Mouse (Mus musculus) brown adipose tissue, adult 24 weeks (tissue): ENCODE measurements around the gene Vps9d1. TPM values are rescaled to one million over a fixed set of nuclear protein-coding genes. Genes with fewer than 3 reads are reported as not detected.
"Not testable (repeated sequence)": the region's sequence is repeated elsewhere in the genome, so short reads cannot be mapped to it uniquely, and the experiment has no call there.

Experiments used
- H3K27ac ChIP-seq: fragments of 200-500 bp; replicated peaks from 2 replicates; pipeline ENCODE4 v1.5.1; 2012; ENCODE audit warnings: low read depth, mild to moderate bottlenecking, low read length
- H3K4me1 ChIP-seq: fragments of 200-500 bp; 2 replicates; pipeline ENCODE4 v1.6.1; 2012; ENCODE audit warnings: low read length, mixed read lengths; ENCODE audit not compliant: control insufficient read depth, insufficient read depth, insufficient read length
- H3K4me3 ChIP-seq: fragments of 200-500 bp; 2 replicates; pipeline ENCODE4 v1.5.1; 2012; ENCODE audit warnings: low read depth, mild to moderate bottlenecking, low read length, moderate library complexity; ENCODE audit not compliant: insufficient read depth
- polyA plus RNA-seq: library from polyadenylated mRNA; stranded (reverse); fragments of >200 nt; gene quantifications from 2 replicates; pipeline ENCODE4 v1.2.4, GENCODE M21; 2012; ENCODE audit not compliant: missing spikeins, insufficient read depth, insufficient read length

Vps9d1 gene
- polyA plus RNA-seq, 1 experiment = 7.7 TPM

DNA sequence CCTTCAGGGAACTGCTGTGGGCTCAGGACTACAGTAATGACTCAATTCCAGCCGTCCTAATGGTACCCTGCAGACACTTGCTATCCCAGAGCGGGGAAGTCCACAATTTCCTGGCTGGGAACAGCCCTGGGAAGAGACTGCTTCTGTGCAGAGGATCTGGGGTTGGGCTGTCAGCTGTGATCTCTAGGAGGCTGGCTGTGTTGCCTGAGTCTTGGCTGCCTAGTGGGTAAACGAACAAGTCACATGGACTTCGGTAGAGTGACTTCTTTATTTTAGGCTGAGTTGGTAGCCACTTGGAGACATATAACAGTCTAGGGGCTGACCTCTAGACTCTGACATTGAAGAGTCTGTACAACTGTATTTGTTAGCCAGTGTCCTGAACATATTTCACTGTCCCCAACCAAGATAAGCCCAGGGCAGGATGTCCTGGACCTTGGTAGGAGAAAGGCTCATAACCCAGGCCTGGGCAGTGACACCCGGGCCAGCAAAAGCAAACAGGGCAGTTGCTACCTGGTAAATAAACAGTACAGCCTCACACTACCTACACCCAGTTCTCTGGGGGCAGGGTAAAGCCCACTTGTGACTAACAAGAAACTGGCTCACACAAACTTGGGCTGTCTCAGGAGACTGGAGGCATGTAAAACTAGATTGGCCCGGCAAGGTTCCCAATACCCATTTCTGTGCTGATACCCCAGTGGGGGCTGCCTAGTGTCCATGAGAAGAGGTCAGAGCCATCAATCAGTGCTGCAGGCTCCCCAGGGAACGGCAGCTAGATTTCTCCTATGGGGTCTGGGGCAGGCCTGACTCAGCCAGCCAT lies 11.8 kb downstream of the Vps9d1 start:
- no peaks in the 10 kb centered on the region for H3K4me1 ChIP-seq
- H3K27ac ChIP-seq = no peak overlapping the region
- H3K4me3 ChIP-seq = no peak overlapping the region

DNA sequence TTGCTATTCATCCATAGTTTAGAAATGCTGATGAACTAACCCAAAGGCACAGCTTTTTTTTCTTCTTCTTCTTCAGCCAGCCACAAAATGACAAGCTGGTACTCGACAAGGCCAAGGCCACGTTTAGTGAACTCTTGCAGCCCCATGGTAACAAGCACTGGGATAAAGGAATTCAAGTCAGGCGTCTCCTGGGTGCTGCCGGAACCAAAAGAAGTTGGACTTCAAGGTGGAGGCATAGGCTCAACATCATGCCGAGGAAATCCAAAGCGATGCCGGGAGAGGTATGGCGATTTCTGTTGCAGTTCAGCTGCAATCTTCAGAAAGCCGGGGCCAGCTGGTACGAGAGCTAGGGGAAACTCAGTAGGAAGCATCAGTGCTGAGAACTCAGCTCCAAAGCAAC lies 14.8 kb downstream of the Vps9d1 start:
- H3K27ac ChIP-seq = no peak overlapping the region
- H3K4me1 ChIP-seq = peaks cover 4% of the 10 kb centered on the region; the same call in 1 of the 2 replicates
- H3K4me3 ChIP-seq = no peak overlapping the region

DNA sequence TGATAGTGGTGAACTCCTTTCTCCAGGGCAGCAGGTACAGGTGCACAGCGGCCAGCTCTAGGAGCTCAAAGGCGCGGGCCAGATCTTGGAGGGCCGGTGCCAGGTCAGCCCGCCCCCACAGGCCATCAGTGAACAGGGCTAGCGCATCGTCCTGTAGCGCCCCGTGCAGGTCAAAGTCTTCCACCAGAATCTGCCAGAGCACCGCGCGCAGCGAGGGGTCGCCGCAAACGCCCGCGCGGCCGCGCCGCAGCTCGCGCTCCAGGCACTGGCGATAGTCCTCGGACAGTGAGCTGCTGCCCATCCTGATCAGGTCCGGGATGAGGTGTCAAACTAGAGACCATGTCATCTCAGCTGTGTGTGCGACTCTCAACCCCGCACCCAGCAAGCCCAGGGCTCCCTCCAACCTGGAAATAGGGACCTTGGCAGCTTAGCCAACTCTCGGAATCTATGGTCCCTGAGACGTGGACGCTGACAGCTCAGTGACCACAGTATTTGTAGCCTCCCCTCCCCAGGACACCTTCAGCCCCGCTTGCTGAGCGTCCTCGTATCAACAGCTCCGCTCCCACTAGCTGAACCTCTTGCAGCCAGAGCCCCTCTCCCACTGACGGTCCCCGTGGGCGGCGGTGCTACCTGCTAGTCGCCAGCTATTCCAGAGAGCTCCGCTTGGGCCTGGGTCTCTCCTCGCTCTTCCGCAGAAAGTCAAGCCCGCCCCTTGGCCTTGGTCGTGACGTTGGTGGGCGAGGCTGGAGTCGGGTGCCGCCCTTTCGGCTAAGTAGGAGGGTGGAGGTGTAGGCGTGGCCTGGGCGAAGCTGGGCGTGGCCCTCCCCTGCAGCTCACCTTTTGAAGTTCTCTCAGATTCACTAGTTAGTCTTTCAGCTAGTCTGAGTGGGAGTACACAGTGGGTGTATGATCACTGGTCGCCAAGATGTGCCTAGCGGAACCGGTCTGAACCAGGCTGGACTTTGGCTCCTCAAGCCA lies 18.3 kb downstream of the Vps9d1 start, which contains the start of gene Spata2l:
Spata2l (minus strand) TSS at position 714 of the 978 bp plus-strand sequence.
- Histone ChIP-seq H3K4me3 (peak within 1 kb of the TSS; percentile 78), H3K4me1 (peaks cover 4% of the 10 kb centered on the region; the same call in 1 of the 2 replicates), H3K27ac (peak within 1 kb of the TSS; percentile 28; the same call in 1 of the 2 replicates)

DNA sequence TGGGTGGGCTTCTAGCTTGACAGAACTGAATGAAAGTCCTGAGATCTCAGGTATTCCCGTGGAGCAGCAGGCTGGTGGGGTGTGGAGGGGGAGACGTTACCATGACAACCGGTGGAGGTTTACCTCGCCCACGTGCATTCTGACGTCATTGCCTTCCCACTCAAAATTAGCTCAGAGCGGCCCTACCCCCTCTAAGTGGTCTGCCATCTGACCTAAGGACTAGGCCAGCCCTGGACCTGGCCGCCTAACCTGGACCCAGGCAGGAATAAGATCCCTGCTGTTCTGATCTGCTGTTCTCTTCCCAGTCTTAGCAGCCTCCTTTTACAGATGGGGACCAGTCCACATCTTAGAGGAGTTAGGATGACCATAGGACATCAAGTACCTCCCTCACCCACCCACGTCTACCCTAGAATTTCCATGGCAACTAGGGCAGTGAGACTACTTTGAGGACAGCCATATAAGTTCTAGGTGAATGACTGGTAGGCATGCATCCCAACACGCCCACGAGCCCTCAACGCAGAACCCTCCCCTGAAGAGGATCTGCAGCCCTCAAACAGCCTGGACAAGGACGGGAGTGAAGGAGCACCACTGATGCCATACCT lies 19.1 kb downstream of the Vps9d1 start:
- Histone ChIP-seq H3K4me1 (peaks cover 4% of the 10 kb centered on the region; the same call in 1 of the 2 replicates), H3K27ac (no peak overlapping the region)

DNA sequence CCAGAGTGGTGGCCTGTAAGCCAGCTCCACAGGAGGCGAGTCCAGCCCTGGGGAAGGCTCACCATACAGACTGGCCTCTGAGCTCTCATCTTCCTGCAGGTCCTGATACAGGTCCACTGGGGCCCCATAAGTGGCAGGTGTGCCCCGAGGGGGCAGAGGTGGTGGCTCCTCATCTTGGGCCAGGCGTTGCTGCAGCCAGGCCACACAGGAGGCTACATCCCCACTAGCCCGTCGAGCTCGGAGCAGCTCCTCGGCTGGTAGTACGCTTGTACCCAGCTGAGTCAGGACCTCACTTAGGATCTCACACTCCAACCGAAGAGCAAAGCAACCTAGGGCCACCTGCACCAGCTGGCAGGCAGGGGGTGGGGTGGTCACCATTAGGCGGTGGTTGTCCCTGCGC lies 20.4 kb downstream of the Vps9d1 start:
- Histone ChIP-seq H3K4me1 (peaks cover 4% of the 10 kb centered on the region; the same call in 1 of the 2 replicates), H3K27ac (no peak overlapping the region), H3K4me3 (no peak overlapping the region)

More for the DNA sequence above, 19.1 kb downstream of the Vps9d1 start:
- H3K4me3 ChIP-seq = peak overlapping the region; percentile 78

DNA sequence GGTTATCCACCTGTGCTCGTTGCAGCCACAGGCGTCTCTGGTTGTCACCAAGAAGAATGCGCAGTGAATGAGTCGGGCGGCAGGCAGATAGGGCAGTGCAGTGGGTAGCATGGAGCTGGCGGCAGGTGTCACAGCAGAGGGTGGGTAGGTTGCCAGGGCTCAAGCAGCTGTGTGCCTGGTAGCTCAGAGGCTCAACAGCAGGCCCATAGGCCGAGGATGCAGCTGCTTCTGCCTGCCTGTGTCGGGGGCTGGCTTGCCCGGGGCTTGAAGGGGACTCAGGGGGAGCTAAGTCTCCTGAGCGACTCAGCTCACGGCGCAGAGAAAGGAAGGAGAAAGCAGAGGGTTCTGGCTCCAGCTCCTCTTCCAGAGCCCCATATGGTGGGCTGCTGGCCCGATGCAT lies 20.8 kb downstream of the Vps9d1 start:
- H3K27ac ChIP-seq = no peak overlapping the region
- no peak overlapping the region for H3K4me3 ChIP-seq
- peaks cover 4% of the 10 kb centered on the region; the same call in 1 of the 2 replicates for H3K4me1 ChIP-seq

DNA sequence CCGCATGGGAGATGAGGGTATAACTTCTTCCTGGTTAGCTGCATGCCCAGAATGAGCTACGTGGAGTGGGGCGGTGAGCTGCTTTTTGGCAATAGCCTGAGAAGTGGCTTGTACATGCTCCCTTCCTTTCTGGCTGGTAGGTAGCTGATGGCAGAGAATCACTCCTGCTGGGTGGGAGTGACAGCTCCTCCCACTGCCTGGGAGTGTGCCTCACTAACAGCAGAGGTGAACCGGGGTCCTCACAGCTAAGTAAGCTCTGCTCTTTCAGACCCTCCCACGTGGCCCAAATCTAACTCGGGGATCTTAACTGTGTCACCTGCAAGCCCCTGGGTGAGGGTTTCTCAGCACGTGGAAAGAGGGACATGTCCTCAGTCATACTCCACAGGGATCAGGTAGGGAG lies 21.6 kb downstream of the Vps9d1 start:
- Histone ChIP-seq H3K4me1 (peaks cover 4% of the 10 kb centered on the region; the same call in 1 of the 2 replicates), H3K4me3 (no peak overlapping the region), H3K27ac (no peak overlapping the region)

DNA sequence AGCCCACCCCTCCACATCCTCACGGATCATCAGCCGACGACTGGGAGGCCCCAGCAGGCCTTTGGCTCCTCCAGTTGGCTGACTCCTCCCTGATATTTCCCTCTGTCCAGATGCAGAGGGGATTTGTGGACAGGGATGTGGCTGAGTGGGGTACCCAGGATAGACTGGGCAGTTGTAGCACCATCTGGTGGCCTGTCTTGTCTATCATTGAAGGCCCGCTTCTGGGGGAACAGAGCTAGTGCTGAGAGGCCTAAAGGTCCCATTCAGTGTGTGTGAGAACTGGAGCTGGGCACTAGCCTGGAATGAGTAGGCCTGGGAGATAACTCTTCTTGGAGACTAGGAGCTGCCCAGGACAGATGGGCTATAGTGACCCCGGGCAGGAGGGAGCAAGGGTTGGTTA lies 22.4 kb downstream of the Vps9d1 start:
- Histone ChIP-seq H3K27ac (no peak overlapping the region), H3K4me3 (no peak overlapping the region)

DNA sequence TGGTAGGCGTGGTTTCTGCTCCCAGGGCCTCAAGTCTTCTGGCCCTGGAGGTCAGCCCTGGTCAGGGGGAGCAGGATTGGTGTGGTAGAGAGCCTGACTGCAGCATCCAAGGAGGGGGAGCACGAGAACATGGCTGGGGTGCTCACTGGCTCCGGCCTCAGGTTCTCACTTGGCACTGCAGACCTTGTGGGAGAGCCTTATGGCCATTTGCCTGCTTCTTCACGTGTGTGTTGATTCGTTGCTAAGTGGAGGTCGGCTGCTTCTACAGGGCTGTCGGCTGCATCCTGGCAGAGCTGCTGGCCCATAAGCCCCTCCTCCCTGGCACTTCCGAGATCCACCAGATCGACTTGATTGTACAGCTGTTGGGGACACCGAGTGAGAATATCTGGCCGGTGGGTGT lies 23.8 kb downstream of the Vps9d1 start:
- H3K4me1 ChIP-seq, H3K27ac ChIP-seq, H3K4me3 ChIP-seq: not testable (repeated sequence)

More for the DNA sequence above, 22.4 kb downstream of the Vps9d1 start:
- H3K4me1 ChIP-seq = peaks cover 4% of the 10 kb centered on the region; the same call in 1 of the 2 replicates

DNA sequence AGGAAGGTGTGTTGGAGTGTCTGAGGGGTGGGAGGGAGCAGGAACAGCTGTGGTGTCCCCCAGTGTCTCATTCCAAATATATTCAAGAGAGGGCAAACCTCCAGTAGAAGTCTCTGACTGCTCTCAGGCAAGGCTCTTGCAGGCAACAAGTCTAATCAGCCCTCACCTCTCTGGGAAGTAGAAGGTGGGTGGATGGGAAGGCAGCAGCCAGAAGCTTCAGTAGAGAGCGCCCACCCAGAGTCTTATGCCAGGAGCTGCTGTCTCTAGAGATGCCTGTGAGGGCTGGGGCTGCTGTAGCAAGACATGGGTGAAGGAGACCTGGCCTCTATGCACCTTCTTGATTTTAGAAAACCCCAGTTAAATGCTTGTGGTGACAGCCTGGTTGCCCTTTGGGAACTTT lies 25.7 kb downstream of the Vps9d1 start:
- Histone ChIP-seq H3K4me1 (peaks cover 3% of the 10 kb centered on the region; the same call in 1 of the 2 replicates), H3K27ac (no peak overlapping the region)

DNA sequence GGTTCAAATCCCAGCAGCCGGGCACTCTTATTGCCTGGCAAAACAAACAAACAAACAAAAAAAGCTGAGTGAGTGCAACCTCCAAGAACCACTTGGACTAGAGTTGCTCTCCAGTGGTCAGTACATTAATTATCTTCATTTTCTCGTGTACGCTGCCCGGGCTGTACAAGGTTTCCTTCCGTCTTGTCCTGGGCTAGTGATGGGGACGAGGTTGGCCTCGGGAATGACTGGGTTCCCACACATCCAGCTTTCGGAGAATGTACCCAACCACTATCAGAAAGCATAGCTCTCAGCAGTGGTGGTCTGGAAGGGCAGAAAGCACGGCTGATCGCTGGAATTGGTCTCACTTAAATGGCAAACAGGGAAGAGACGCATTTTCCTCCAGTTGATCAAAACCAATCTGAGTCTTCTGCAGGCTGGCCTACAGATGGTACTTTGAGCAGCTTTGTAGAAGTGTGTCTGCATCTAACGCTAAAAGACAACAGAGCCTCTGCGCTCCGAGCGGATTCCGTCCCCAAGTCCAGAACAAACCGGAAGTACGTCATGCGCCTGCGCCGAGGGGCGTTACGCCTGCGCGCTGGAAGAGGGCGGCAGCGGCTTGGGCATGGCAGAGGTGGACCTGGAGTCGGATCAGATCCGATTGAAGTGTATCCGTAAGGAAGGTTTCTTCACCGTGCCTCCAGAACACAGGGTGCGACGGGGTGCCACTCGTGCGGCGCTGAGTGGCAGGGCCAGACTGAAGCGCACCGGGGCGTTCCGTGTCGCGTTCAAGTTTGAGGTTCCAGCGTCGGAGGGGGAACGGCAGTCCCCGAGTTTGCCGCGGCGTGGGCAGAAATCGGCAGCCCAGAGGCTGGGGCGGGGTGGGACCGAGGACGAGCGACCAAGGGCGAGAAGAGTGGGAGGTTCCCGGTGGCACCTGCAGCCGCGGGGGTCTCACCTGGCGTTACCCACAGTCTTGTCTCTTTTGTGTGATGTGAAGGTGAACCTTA lies 29.6 kb downstream of the Vps9d1 start, which contains the start of gene Cdk10:
Cdk10 (plus strand) TSS at position 565 of the 989 bp plus-strand sequence.
- peak within 1 kb of the TSS; percentile 89 for H3K27ac ChIP-seq
- H3K4me1 ChIP-seq = peaks cover 3% of the 10 kb centered on the region; the same call in 1 of the 2 replicates
- peak within 1 kb of the TSS; percentile 78 for H3K4me3 ChIP-seq

More for the DNA sequence above, 25.7 kb downstream of the Vps9d1 start:
- no peak overlapping the region for H3K4me3 ChIP-seq

DNA sequence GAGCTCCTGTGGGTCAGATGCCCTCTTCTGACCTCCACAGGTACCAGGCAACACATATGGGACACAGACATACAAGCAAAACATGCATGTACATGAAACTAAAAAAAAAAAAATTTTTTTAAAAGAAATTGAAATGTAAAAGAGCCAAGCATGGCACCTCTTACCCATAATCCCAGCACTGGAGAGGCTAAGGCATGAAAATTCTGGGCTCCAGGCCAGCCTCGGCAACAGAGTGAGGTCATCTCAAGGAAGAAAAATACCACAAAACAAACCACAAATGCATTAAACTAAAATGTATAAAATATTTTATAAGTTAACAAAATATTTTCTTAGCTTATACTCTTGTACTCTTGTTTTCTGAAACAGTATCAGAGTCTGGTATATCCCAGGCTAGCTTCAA lies 33.2 kb downstream of the Vps9d1 start:
- H3K4me3 ChIP-seq = no peak overlapping the region
- H3K27ac ChIP-seq = no peak overlapping the region
- peaks cover 3% of the 10 kb centered on the region; the same call in 1 of the 2 replicates for H3K4me1 ChIP-seq

DNA sequence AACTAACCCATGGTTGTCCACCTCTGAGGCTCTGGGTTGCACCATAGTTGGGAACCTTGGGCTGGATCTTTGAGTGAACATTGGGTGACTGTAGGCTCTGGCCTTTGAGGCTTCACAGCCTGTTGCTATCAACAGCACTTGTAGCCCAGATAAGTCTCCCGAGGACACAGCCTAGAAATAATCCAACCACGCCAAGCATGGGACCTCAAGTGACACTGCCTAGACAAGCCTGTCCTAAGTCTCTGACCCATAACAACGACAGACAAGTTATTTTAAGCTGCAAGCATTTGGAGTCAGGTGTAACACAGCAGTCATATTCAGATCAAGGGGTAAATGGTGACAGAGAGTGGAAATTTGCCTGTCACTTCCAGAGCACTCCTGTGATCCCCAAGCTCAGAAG lies 38.7 kb downstream of the Vps9d1 start:
- H3K4me1 ChIP-seq = no peaks in the 10 kb centered on the region
- H3K27ac ChIP-seq = no peak overlapping the region
- H3K4me3 ChIP-seq = no peak overlapping the region
